Mouse (Mus musculus): ENCODE data around the gene Lrrc66.

GRCm38 (mm10) chr5:73667877-73668276, 35.6 kb upstream of the Lrrc66 start:
- TF ChIP-seq CTCF (IDR thresholded peaks at IDR 0.05; ENCODE audit: low read depth) (no peak), EP300 (IDR thresholded peaks at IDR 0.05; ENCODE audit: low read depth) (no peak)

Data from liver, postnatal 0 days (tissue).